Mouse (Mus musculus): ENCODE measurements at regions not wholly inside any gene's neighbourhood (a gene's known extent, or its start where the extent isn't known, plus 50 kb on each side); places are given as distances from the start of the nearest gene placed in this dataset.

GRCm38 (mm10) chr19:6645912-6646311 is 103.1 kb upstream of the Slc22a12 start:
- no peak for DNase-seq (ENCODE audit: low spot score)

GRCm38 (mm10) chr19:6644871-6645270 is 102.0 kb upstream of the Slc22a12 start:
- no peak for DNase-seq (ENCODE audit: low spot score)

- DNase-seq (ENCODE audit: low spot score): no peak
These were observed 96.8 kb upstream of the Slc22a12 start for GRCm38 (mm10) chr19:6639681-6640080.

- DNase-seq (ENCODE audit: low spot score): no peak
These were observed 90.6 kb upstream of the Slc22a12 start for GRCm38 (mm10) chr19:6633400-6633799.

GRCm38 (mm10) chr19:6631817-6632216 is 89.0 kb upstream of the Slc22a12 start:
- no peak for DNase-seq (ENCODE audit: low spot score)

DNA sequence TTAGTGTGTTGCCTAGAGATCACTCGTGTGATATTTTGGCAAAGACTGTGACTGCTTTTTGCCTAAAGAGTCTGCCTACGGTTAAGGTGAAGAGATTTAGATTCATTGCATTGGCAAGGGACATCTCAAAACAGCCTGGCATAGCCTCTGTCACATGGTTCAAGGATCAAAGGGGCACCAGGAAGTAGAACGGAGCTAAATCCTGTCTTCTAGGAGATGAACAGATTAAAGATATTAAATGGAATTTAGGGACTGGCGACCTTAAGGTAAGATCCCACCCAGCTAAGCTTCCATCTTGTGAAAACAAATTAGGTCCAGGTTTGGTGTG is 87.7 kb upstream of the Slc22a12 start:
- no peak for DNase-seq (ENCODE audit: low spot score)

DNA sequence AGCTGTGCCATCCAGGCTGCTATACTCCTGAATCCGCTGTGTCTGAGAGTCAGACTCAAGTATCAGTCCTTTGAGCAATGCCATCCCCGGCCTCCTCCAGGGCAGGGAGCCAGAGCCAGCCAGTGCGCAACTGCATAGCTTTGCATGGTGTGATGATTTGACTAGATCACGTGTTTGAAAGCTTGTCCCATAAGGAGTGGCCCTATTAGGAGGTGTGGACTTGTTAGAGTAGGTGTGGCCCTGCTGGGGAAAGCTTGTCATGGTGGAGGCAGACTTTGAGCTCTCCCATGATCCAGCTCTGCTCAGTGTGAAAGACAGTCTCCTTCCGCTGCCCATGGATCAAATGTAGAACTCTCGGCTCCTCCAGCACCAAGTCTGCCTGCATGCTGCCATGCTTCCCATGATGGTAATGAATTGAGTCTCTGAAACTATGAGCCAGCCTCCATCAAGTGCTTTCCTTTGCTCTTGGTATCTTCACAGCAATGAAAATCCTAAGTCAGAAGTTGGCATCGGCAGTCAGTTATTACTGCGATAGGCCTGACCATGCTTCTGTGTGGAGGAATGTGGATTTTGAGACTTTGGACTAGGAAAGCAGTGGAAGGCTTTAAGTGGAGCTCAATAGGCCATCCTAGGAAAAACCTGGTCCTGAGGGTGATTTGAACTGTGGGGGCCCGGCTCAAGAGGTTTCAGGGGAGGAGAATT is 87.2 kb upstream of the Slc22a12 start:
- DNase-seq (ENCODE audit: low spot score): no peak

DNA sequence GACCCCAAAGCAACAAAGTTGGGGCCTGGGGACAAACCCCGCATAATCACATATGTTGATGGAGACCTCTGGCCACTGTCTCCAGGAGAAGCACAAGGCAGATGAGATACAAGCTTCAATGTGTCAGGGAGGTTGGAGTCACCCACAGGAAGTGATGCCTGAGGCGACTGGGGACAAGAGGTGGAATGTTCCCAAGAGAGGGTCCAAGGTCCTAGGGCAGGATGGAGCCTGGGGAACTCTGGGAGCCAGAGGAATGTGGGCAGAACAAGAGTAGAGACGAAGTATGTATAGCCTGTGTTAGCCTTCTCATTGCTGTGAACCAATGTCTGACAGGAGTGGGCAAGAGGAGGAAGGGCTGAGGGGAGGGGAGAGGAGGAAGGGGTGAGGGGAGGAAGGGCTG is 82.7 kb upstream of the Slc22a12 start:
- no peak for DNase-seq (ENCODE audit: low spot score)

DNA sequence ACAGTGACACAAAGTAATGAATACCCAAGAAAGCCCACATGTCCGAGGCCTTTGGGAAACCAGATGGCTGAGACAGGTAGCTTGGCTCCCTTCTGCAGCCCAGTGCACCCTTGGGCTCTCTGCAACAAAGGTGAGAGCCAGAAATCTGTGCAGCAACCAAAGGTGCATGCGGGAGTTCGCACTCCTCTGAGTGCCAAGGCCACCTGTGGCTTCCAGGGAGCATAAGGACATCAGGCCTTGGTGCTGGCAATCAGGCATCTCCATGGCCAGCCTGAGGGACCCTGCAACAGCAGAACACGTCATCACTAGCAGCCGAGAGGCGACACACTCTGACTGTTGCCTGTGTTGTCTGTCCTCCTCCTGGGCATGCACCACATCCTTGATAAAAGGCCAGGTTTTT is 78.2 kb upstream of the Slc22a12 start:
- no peak for DNase-seq (ENCODE audit: low spot score)

- DNase-seq (ENCODE audit: low spot score): no peak
These were observed 76.7 kb upstream of the Slc22a12 start for GRCm38 (mm10) chr19:6619546-6619945.

GRCm38 (mm10) chr19:6616659-6617058 is 73.8 kb upstream of the Slc22a12 start:
- no peak for DNase-seq (ENCODE audit: low spot score)

- no peak for DNase-seq (ENCODE audit: low spot score)
These were observed 69.6 kb upstream of the Slc22a12 start for GRCm38 (mm10) chr19:6612441-6612840.

GRCm38 (mm10) chr19:6611921-6612320 is 69.1 kb upstream of the Slc22a12 start:
- no peak for DNase-seq (ENCODE audit: low spot score)

GRCm38 (mm10) chr19:6610715-6611114 is 67.9 kb upstream of the Slc22a12 start:
- no peak for DNase-seq (ENCODE audit: low spot score)

DNA sequence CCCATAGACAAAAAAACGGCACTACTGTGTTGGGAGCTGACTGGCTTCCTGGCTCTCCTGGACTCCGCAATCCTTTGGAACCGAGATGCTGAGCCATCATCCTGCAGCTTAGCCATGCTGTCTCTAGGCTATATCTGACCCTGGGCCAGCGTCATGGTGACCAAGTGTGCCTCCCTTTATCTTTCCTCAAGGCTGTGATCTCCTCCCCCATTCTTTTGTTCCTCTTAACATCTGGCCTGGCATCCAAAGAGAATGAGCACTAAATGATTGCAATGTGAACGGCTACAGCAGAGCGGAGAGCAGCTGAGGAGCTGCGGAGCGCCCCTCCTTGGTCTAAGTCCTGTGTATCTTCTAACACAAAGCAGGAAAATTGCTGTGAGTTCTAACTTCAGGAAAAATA is 67.2 kb upstream of the Slc22a12 start:
- no peak for DNase-seq (ENCODE audit: low spot score)

- DNase-seq (ENCODE audit: low spot score): no peak
These were observed 64.7 kb upstream of the Slc22a12 start for GRCm38 (mm10) chr19:6607501-6607900.

GRCm38 (mm10) chr19:6606667-6607066 is 63.8 kb upstream of the Slc22a12 start:
- no peak for DNase-seq (ENCODE audit: low spot score)

- no peak for DNase-seq (ENCODE audit: low spot score)
These were observed 61.9 kb upstream of the Slc22a12 start for GRCm38 (mm10) chr19:6604702-6605101.

DNA sequence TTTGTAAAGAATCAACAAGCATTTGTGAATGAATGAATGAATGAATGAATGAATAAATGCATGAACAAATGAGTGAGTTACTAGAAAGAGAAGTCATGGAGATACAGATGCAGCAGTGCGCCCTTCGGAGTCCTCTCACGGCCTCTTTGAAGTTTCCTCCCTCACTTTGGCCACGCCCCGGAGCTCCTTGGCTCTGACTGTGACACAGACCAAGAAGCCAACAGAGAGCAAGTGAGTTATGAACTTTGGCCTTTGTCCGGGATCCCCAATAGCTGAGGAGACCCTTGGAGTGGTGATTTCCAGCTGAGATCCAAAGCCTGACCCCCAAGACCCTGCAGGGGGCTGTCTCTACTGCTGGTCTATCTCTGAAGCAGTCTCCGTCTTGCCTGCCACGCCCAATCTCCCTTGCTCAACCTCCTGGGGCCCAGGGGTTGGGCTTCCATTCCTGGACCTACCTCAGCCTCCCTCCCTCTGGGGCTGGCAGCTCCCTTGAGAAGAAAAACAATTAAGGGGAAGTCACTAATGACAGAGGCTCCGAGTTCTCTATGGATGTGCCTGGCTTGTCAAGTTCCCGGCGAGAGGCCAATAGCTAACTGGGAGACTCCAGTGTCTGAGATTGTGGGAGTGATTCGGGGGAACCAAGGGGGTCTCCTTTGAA is 58.2 kb upstream of the Slc22a12 start:
- no peak for DNase-seq (ENCODE audit: low spot score)

- no peak for DNase-seq (ENCODE audit: low spot score)
These were observed 56.4 kb upstream of the Slc22a12 start for GRCm38 (mm10) chr19:6599281-6599680.

DNA sequence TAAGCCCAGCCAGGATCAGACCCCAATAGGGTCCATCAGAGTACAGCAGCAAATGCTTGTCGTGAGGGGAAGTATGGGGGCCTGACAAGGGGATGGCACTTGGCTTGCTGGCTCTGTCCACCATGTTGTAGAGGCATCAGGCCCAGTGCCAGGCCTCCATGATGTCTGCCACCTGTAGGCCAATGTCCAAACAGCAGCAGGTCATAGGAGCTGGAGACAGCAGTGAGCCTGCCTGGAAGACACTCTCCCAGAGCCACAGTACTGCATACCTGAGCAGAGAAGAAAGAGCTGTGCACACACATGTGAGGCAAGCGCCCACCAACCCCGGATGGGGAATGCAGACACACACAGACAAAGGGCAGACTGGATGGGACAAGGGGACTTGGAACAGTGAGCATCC is 55.4 kb upstream of the Slc22a12 start:
- no peak for DNase-seq (ENCODE audit: low spot score)

DNA sequence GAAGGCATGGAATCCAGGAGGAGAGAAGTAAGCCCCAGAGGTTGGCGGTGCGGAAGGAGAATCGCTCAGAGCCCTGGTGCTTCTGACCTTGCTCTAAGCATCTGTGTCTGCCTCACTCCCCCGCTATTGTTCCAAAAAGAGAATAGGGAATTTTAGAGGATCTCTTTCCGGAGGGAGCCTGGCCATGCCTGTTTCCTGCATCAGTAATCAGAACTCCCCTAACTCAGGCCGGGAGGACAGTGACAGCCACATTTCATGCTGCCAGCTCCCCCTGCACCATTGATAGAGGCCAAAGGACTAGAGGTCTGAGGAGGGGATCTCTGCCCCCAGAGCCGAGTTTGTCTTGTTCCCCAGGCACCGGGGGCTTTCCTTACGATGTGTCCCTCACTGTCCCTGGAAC is 53.0 kb upstream of the Slc22a12 start:
- no peak for DNase-seq (ENCODE audit: low spot score)

Data from testis, postnatal 14 days (tissue).